Mouse (Mus musculus) hindbrain, embryonic 12.5 days (tissue): Measurements from ENCODE around the gene Zc3hav1l. TPM values are rescaled to one million over a fixed set of nuclear protein-coding genes. Genes with fewer than 3 reads are reported as not detected.

Source experiments
- ATAC-seq: fragments of 200-750 bp; cut with Nextera tagmentation; 2 replicates; pipeline ENCODE4 v1.8.0; 2017; ENCODE audit warnings: moderate TSS enrichment; ENCODE audit not compliant: low FRiP score
- H3K27ac ChIP-seq: fragments of 300-500 bp; sonication (generic); 2 replicates; pipeline ENCODE4 v1.5.1; 2016; ENCODE audit warnings: mild to moderate bottlenecking
- H3K27me3 ChIP-seq: fragments of 300-500 bp; sonication (generic); 2 replicates; pipeline ENCODE4 v1.6.1; 2016; ENCODE audit warnings: mild to moderate bottlenecking
- H3K36me3 ChIP-seq: fragments of 300-500 bp; sonication (generic); 2 replicates; pipeline ENCODE4 v1.6.1; 2016; ENCODE audit warnings: mild to moderate bottlenecking
- H3K4me1 ChIP-seq: fragments of 300-500 bp; sonication (generic); 2 replicates; pipeline ENCODE4 v1.6.1; 2016
- H3K4me2 ChIP-seq: fragments of 300-500 bp; sonication (generic); replicated peaks from 2 replicates; pipeline ENCODE4 v1.6.1; 2016; ENCODE audit warnings: mild to moderate bottlenecking
- H3K4me3 ChIP-seq: fragments of 300-500 bp; sonication (generic); 2 replicates; pipeline ENCODE4 v1.5.1; 2016; ENCODE audit warnings: mild to moderate bottlenecking
- H3K9ac ChIP-seq: fragments of 300-500 bp; sonication (generic); 2 replicates; pipeline ENCODE4 v1.6.1; 2016; ENCODE audit warnings: mild to moderate bottlenecking, moderate library complexity
- H3K9me3 ChIP-seq: fragments of 300-500 bp; sonication (generic); replicated peaks from 2 replicates; pipeline ENCODE4 v1.6.1; 2016; ENCODE audit warnings: mild to moderate bottlenecking
- WGBS: fragments of 180-500 bp; shearing (Covaris S2); methylation state at CpG from one replicate; pipeline ENCODE4 v1.1.7; 2016; 5-methylcytosine and 5-hydroxymethylcytosine counted together
- polyA plus RNA-seq: library from polyadenylated mRNA; unstranded; fragments of >200 nt; fragmentation: Nextera tagmentation; extraction: Ambion mirVana; gene quantifications from 2 replicates; pipeline ENCODE4 v1.2.1, GENCODE M21; 2016

Zc3hav1l gene
- polyA plus RNA-seq, 1 experiment from 2014 or later: 16.3 TPM

DNA sequence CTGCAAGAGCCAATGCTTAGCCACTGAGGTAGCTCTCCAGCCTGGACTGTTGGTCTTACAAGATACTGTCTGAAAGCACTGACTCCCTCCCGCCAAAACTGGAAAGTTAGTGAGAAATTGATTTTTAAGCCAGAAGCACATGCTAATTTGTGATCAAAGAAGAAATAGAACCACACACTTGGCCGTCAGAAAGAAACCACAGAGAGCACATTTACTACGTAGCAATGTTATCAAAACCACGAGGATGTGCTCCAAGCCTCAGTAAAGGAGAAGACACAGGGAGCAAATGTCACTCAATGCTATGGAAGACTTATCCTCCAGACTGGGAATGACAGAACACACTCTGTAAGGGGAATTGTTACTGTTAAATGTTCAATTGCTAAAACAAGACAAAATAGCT is 57.6 kb downstream of the Zc3hav1l start:
- peaks cover 13% of the 10 kb centered on the region for H3K4me1 ChIP-seq
- 91% methylated on average over 4 of the region's 4 CpGs for WGBS
- H3K9me3 ChIP-seq: no peaks in the 10 kb centered on the region
- no peak overlapping the region for H3K27ac ChIP-seq
- H3K27me3 ChIP-seq: no peaks in the 10 kb centered on the region
- no peak for ATAC-seq
- no peak overlapping the region for H3K4me2 ChIP-seq
- no peak overlapping the region for H3K9ac ChIP-seq
- H3K36me3 ChIP-seq: no peaks in the 10 kb centered on the region
- H3K4me3 ChIP-seq: no peak overlapping the region

DNA sequence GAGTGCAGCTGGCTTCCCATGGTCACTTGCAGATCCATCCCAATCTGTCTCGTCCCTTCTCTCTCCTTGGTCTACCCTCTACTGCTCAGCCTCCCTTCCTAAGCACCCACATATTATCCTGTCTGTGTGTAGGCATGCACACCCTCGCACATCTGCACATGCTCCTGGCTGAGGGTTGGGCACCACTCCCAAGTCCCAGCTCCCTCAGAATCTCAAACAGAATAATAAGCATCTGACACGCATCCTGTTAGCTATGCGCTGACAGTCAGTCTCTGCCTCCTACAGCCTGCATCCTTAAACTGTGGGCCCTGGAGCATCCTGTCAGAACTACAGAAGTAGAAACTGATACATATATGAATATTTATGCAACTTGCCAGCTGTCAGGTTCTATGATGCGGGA is 58.4 kb downstream of the Zc3hav1l start:
- Histone ChIP-seq H3K4me1 (peaks cover 9% of the 10 kb centered on the region; the same call in 1 of the 2 replicates), H3K36me3 (no peaks in the 10 kb centered on the region), H3K27ac (no peak overlapping the region), H3K9me3 (no peaks in the 10 kb centered on the region), H3K4me3 (no peak overlapping the region), H3K27me3 (no peaks in the 10 kb centered on the region), H3K9ac (no peak overlapping the region), H3K4me2 (no peak overlapping the region)
- peak; percentile 21; the same call in 1 of the 2 replicates for ATAC-seq
- WGBS: 88% methylated on average over 5 of the region's 5 CpGs

DNA sequence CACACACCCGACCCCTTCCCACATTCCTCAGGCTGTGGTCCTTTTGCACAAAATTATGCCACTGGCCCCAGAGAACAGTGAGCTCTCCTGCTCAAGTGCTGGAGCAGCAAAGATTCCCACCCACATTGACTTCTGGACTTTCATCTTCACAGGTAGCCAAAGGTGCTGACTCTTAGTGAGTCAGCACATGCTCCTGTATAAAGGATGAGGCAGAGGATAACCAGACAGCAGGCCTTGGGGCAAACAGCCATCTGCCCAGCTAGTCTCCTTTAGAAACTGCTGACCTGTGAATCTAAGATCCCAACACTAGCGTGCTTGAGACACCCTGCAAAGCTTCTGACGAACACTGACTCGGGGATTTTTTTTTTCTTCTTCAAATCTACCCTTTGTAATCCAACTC is 60.7 kb downstream of the Zc3hav1l start:
- H3K4me1 ChIP-seq: peaks cover 7% of the 10 kb centered on the region
- WGBS: 69% methylated on average over 4 of the region's 4 CpGs

More for the DNA sequence above, 60.7 kb downstream of the Zc3hav1l start:
- no peak for ATAC-seq
- Histone ChIP-seq H3K9ac (no peak overlapping the region), H3K4me3 (no peak overlapping the region), H3K9me3 (no peaks in the 10 kb centered on the region), H3K36me3 (no peaks in the 10 kb centered on the region), H3K27me3 (no peaks in the 10 kb centered on the region), H3K27ac (no peak overlapping the region), H3K4me2 (no peak overlapping the region)

Other genes with a start within 250 kb of the Zc3hav1l start
- gene Tmem213, start 190.0 kb downstream of the Zc3hav1l start, polyA plus RNA-seq: not detected in 2 replicates
- gene Atp6v0a4, start 174.7 kb downstream of the Zc3hav1l start, polyA plus RNA-seq: 0.10 TPM in 1 of 2 replicates, not detected in the other
- gene D630045J12Rik, start 45.2 kb downstream of the Zc3hav1l start, polyA plus RNA-seq: 13.9 and 14.3 TPM in 2 replicates
- 1.9 and 2.3 TPM in 2 replicates for gene Zc3hav1, start 55.3 kb upstream of the Zc3hav1l start, polyA plus RNA-seq
- 12.2 and 12.7 TPM in 2 replicates for gene Ttc26, start 82.2 kb upstream of the Zc3hav1l start, polyA plus RNA-seq
- gene Ubn2, start 134.7 kb upstream of the Zc3hav1l start, polyA plus RNA-seq: 28.0 and 29.8 TPM in 2 replicates
- 100 and 122 TPM in 2 replicates for gene Fmc1, start 234.2 kb upstream of the Zc3hav1l start, polyA plus RNA-seq